Mouse (Mus musculus) liver, postnatal 0 days (tissue): ENCODE measurements around the gene Tvp23a.

Source experiments
- CTCF ChIP-seq: sonication (generic); IDR thresholded peaks from 2 replicates; pipeline ENCODE4 v1.5.1; 2016; ENCODE audit warnings: antibody characterized with exemption, low read depth
- EP300 ChIP-seq: IDR thresholded peaks from 2 replicates; pipeline ENCODE4 v1.6.1; 2016; ENCODE audit warnings: antibody characterized with exemption, low read depth, mild to moderate bottlenecking

- TF ChIP-seq CTCF (no peak), EP300 (no peak)
Measured at GRCm38 (mm10) chr16:10441328-10441727, 5.8 kb downstream of the Tvp23a start.
